Mouse (Mus musculus): ENCODE measurements around the gene Rasa3.

- TF ChIP-seq EP300 (IDR thresholded peaks at IDR 0.05; ENCODE audit: low read depth), result no peak
- no peak for TF ChIP-seq CTCF (IDR thresholded peaks at IDR 0.05; ENCODE audit: low read depth)
Observed at GRCm38 (mm10) chr8:13699323-13699949, 22.0 kb upstream of the Rasa3 start.

Measured in liver, embryonic 14.5 days (tissue).